Mouse (Mus musculus): ENCODE measurements around the gene Slc52a3. TPM values are rescaled to one million over a fixed set of nuclear protein-coding genes. Genes with fewer than 3 reads are reported as not detected.

The Slc52a3 gene
- total and polyA plus RNA-seq, 3 experiments, result 14.8 to 17.0 TPM; not detected in 1

DNA sequence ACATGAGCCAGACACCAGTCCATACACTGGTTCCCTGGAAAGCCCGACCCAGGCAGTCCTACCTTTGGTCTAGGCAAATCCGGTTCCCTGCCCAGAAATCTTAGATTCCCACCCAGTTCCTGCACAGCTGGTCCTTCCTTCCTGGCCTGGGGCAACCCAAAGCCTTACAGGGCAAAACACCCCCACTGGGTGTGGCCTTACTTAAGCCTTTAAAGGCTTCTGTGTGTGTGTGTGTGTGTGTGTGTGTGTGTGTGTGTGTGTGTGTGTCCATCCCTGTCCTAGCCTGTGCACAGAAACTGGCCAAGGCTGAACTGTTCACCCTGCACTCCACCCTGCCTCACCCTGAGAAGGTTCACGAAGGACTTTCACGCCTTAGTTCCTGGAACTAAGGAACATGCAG lies 15.9 kb downstream of the Slc52a3 start:
- no peaks in the 10 kb centered on the region for H3K79me2 ChIP-seq (ENCODE audit: control insufficient read depth, insufficient read depth, low read length, poor library complexity)
- H3K9ac ChIP-seq (ENCODE audit: control insufficient read depth, low read depth, low read length, poor library complexity, severe bottlenecking), result no peak overlapping the region
- no peak for TF ChIP-seq RAD21 (IDR thresholded peaks at IDR 0.05; ENCODE audit: low read depth, low read length)
- no peak for TF ChIP-seq TBP (IDR thresholded peaks at IDR 0.05; ENCODE audit: low read depth, low read length)
- TF ChIP-seq TCF12 (IDR thresholded peaks at IDR 0.05; ENCODE audit: low read depth, low read length), result no peak
- no peak for TF ChIP-seq NELFE (IDR thresholded peaks at IDR 0.05; ENCODE audit: low read depth, low read length)
- no peak for TF ChIP-seq JUND (IDR thresholded peaks at IDR 0.05; ENCODE audit: low read depth, low read length)
- no peak for TF ChIP-seq EP300 (IDR thresholded peaks at IDR 0.05; ENCODE audit: low read depth in 1 of 2, low read length in 2 of 2)
- no peak for TF ChIP-seq MAX (IDR thresholded peaks at IDR 0.05; ENCODE audit: low read length)
- no peak for TF ChIP-seq MXI1 (IDR thresholded peaks at IDR 0.05; ENCODE audit: low read depth, low read length)
- no peak for TF ChIP-seq MAZ (IDR thresholded peaks at IDR 0.05; ENCODE audit: low read depth, low read length)
- no peak for TF ChIP-seq CHD2 (IDR thresholded peaks at IDR 0.05; ENCODE audit: low read length)
- no peak for TF ChIP-seq ZKSCAN1 (IDR thresholded peaks at IDR 0.05; ENCODE audit: low read depth, low read length)
- no peak for TF ChIP-seq TAL1 (IDR thresholded peaks at IDR 0.05; ENCODE audit: low read length)
- no peak for TF ChIP-seq POLR2AphosphoS2 (IDR thresholded peaks at IDR 0.05; ENCODE audit: low read length)
- no peak for TF ChIP-seq MYC (IDR thresholded peaks at IDR 0.05; ENCODE audit: low read depth, low read length)
- TF ChIP-seq NRF1 (IDR thresholded peaks at IDR 0.05; ENCODE audit: insufficient read depth, low read depth, low read length, poor library complexity, severe bottlenecking), result no peak
- TF ChIP-seq MEF2A (IDR thresholded peaks at IDR 0.05; ENCODE audit: extremely low read depth, insufficient replicate concordance, low read depth, low read length, poor library complexity, severe bottlenecking), result no peak
- TF ChIP-seq CHD1 (IDR thresholded peaks at IDR 0.05; ENCODE audit: low read depth, low read length), result no peak
- no peaks in the 10 kb centered on the region for H3K9me3 ChIP-seq (replicated peaks; ENCODE audit: insufficient read depth, low read length)
- peaks cover 0 to 5% of the 10 kb centered on the region in 2 experiments; a peak in 2 of 4 replicates for H3K36me3 ChIP-seq (ENCODE audit: control insufficient read depth in 1 of 2, insufficient read depth in 2 of 2, low read length in 2 of 2)
- H3K4me1 ChIP-seq (ENCODE audit: control insufficient read depth in 1 of 2, insufficient read depth in 2 of 2, low read length in 2 of 2), result peaks cover 0 to 11% of the 10 kb centered on the region in 2 experiments; a peak in 1 of 4 replicates
- no peak for DNase-seq (ENCODE audit: low read depth, low spot score)
- H3K27me3 ChIP-seq (ENCODE audit: control insufficient read depth in 1 of 2, insufficient read depth in 2 of 2, low read length in 2 of 2), result no peaks in the 10 kb centered on the region
- H3K4me3 ChIP-seq (ENCODE audit: control insufficient read depth in 1 of 2, insufficient read depth in 1 of 2, low read depth in 2 of 2, low read length in 2 of 2), result no peak overlapping the region
- no peak overlapping the region for H3K27ac ChIP-seq (ENCODE audit: control insufficient read depth, low read depth, low read length)

DNA sequence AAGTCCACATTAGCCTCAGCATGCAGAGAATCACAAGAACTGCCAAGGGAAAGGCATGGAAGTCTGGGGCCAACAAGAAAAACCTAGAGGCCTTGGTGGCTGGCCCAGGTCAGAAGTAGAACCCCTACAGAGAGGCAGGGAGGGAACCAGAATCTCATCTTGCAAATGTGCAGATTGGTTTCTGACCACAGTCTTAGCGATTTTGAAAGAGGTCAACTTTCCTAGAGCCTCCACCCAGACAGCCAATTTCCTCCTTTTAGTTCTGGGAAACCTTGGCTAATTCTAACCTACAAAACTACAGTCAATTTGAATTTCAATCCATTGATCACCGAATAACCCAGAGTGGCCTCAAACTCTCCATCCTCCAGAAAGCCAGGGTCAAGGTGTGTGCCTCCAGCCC lies 16.4 kb downstream of the Slc52a3 start:
- H3K9ac ChIP-seq (ENCODE audit: control insufficient read depth, low read depth, low read length, poor library complexity, severe bottlenecking), result no peak overlapping the region
- H3K27me3 ChIP-seq (ENCODE audit: control insufficient read depth in 1 of 2, insufficient read depth in 2 of 2, low read length in 2 of 2), result no peaks in the 10 kb centered on the region
- TF ChIP-seq MYB (IDR thresholded peaks at IDR 0.05; ENCODE audit: low read depth, low read length), result no peak
- TF ChIP-seq MEF2A (IDR thresholded peaks at IDR 0.05; ENCODE audit: extremely low read depth, insufficient replicate concordance, low read depth, low read length, poor library complexity, severe bottlenecking), result no peak
- TF ChIP-seq ELF1 (IDR thresholded peaks at IDR 0.05; ENCODE audit: low read depth, low read length), result no peak
- TF ChIP-seq NRF1 (IDR thresholded peaks at IDR 0.05; ENCODE audit: insufficient read depth, low read depth, low read length, poor library complexity, severe bottlenecking), result no peak
- TF ChIP-seq CHD1 (IDR thresholded peaks at IDR 0.05; ENCODE audit: low read depth, low read length), result no peak
- TF ChIP-seq USF1 (IDR thresholded peaks at IDR 0.05; ENCODE audit: low read depth, low read length), result no peak
- no peak for TF ChIP-seq TAL1 (IDR thresholded peaks at IDR 0.05; ENCODE audit: low read length)
- TF ChIP-seq ETS1 (IDR thresholded peaks at IDR 0.05; ENCODE audit: low read depth, low read length), result no peak
- no peak for TF ChIP-seq POLR2AphosphoS2 (IDR thresholded peaks at IDR 0.05; ENCODE audit: low read length)
- TF ChIP-seq KAT2A (conservative IDR thresholded peaks at IDR 0.05; ENCODE audit: low read depth, low read length), result no peak
- H3K4me3 ChIP-seq (ENCODE audit: control insufficient read depth in 1 of 2, insufficient read depth in 1 of 2, low read depth in 2 of 2, low read length in 2 of 2), result no peak overlapping the region
- H3K27ac ChIP-seq (ENCODE audit: control insufficient read depth, low read depth, low read length), result no peak overlapping the region
- no peaks in the 10 kb centered on the region for H3K79me2 ChIP-seq (ENCODE audit: control insufficient read depth, insufficient read depth, low read length, poor library complexity)
- H3K4me1 ChIP-seq (ENCODE audit: control insufficient read depth in 1 of 2, insufficient read depth in 2 of 2, low read length in 2 of 2), result peaks cover 0 to 11% of the 10 kb centered on the region in 2 experiments; a peak in 1 of 4 replicates
- H3K9me3 ChIP-seq (replicated peaks; ENCODE audit: insufficient read depth, low read length), result no peaks in the 10 kb centered on the region
- DNase-seq (ENCODE audit: low read depth, low spot score), result no peak
- peaks cover 0 to 5% of the 10 kb centered on the region in 2 experiments; a peak in 2 of 4 replicates for H3K36me3 ChIP-seq (ENCODE audit: control insufficient read depth in 1 of 2, insufficient read depth in 2 of 2, low read length in 2 of 2)
